Mouse (Mus musculus) neural tube, embryonic 11.5 days (tissue): ENCODE measurements around the gene Ier2. TPM values are rescaled to one million over a fixed set of nuclear protein-coding genes. Genes with fewer than 3 reads are reported as not detected.

ENCODE experiments used
- ATAC-seq: fragments of 200-750 bp; cut with Nextera tagmentation; 2 replicates; pipeline ENCODE4 v1.8.0; 2017; ENCODE audit warnings: moderate number of reproducible peaks, mild to moderate bottlenecking, moderate TSS enrichment, moderate library complexity; ENCODE audit not compliant: insufficient read depth, low FRiP score, low TSS enrichment
- DNase-seq: peaks from one replicate; pipeline ENCODE4 v3.0.0-alpha.2; 2015; ENCODE audit warnings: low spot score
- H3K27ac ChIP-seq: fragments of 300-500 bp; sonication (generic); 2 replicates; pipeline ENCODE4 v1.5.1; 2014; ENCODE audit warnings: low read depth, mild to moderate bottlenecking, low read length
- H3K27me3 ChIP-seq: fragments of 300-500 bp; sonication (generic); 2 replicates; pipeline ENCODE4 v1.6.1; 2014; ENCODE audit warnings: mild to moderate bottlenecking, low read length, mixed read lengths; ENCODE audit not compliant: control insufficient read depth, insufficient read depth
- H3K36me3 ChIP-seq: fragments of 300-500 bp; sonication (generic); 2 replicates; pipeline ENCODE4 v1.6.1; 2014; ENCODE audit warnings: mild to moderate bottlenecking, low read length, moderate library complexity, mixed read lengths; ENCODE audit not compliant: control insufficient read depth, insufficient read depth
- H3K4me1 ChIP-seq: fragments of 300-500 bp; sonication (generic); 2 replicates; pipeline ENCODE4 v1.6.1; 2014; ENCODE audit warnings: low read length, mixed read lengths; ENCODE audit not compliant: control insufficient read depth, insufficient read depth
- H3K4me2 ChIP-seq: fragments of 300-500 bp; sonication (generic); 2 replicates; pipeline ENCODE4 v1.6.1; 2014; ENCODE audit warnings: low read depth, mild to moderate bottlenecking, moderate library complexity
- H3K4me3 ChIP-seq: fragments of 300-500 bp; sonication (generic); 2 replicates; pipeline ENCODE4 v1.5.1; 2014; ENCODE audit warnings: low read depth, low read length
- H3K9ac ChIP-seq: fragments of 300-500 bp; sonication (generic); 2 replicates; pipeline ENCODE4 v1.6.1; 2014; ENCODE audit warnings: mild to moderate bottlenecking, low read length
- H3K9me3 ChIP-seq: fragments of 300-500 bp; sonication (generic); 2 replicates; pipeline ENCODE4 v1.6.1; 2016; ENCODE audit warnings: low read length; ENCODE audit not compliant: control insufficient read depth
- WGBS: fragments of 180-500 bp; shearing (Covaris S2); extraction: QIAGEN DNeasy Blood & Tissue Kit; methylation state at CpG from one replicate; pipeline ENCODE4 v1.1.7; 2014; 5-methylcytosine and 5-hydroxymethylcytosine counted together
- polyA plus RNA-seq: library from polyadenylated mRNA; unstranded; fragments of >200 nt; fragmentation: Nextera tagmentation; extraction: Ambion mirVana; gene quantifications from 2 replicates; pipeline ENCODE4 v1.2.1, GENCODE M21; 2014

The Ier2 gene
- polyA plus RNA-seq, 1 experiment from 2014 or later, result 71.6 TPM

- Histone ChIP-seq H3K9ac (no peak overlapping the region; the same call in 1 of the 2 replicates), H3K27me3 (no peaks in the 10 kb centered on the region), H3K4me3 (peak overlapping the region; percentile 52), H3K27ac (no peak overlapping the region), H3K4me2 (peak overlapping the region; percentile 81), H3K9me3 (no peaks in the 10 kb centered on the region), H3K36me3 (no peaks in the 10 kb centered on the region), H3K4me1 (peaks cover 12% of the 10 kb centered on the region)
- no peak for ATAC-seq
- WGBS, result 35% methylated on average over 9 of the region's 9 CpGs
- DNase-seq, result no peak
These were observed 22.6 kb downstream of the Ier2 start for GRCm38 (mm10) chr8:84640010-84640588.

- peak; percentile 97 for DNase-seq
- Histone ChIP-seq H3K27me3 (no peaks in the 10 kb centered on the region), H3K9me3 (no peaks in the 10 kb centered on the region), H3K36me3 (no peaks in the 10 kb centered on the region), H3K27ac (peak overlapping the region; percentile 93), H3K4me3 (peak overlapping the region; percentile 52), H3K9ac (peak overlapping the region; percentile 74), H3K4me1 (peaks cover 18% of the 10 kb centered on the region), H3K4me2 (peak overlapping the region; percentile 81)
- ATAC-seq, result peak; percentile 88
- under 1% methylated on average over 63 of the region's 106 CpGs for WGBS
These were observed 23.3 kb downstream of the Ier2 start for GRCm38 (mm10) chr8:84639162-84640009.

GRCm38 (mm10) chr8:84638555-84639161, 24.0 kb downstream of the Ier2 start:
- no peaks in the 10 kb centered on the region for H3K27me3 ChIP-seq
- H3K4me1 ChIP-seq, result peaks cover 20% of the 10 kb centered on the region
- no peaks in the 10 kb centered on the region for H3K9me3 ChIP-seq
- H3K36me3 ChIP-seq, result no peaks in the 10 kb centered on the region
- peak overlapping the region; percentile 81 for H3K4me2 ChIP-seq
- H3K9ac ChIP-seq, result peak overlapping the region; percentile 74
- peak; percentile 58 for DNase-seq
- 1% methylated on average over 32 of the region's 52 CpGs for WGBS
- peak; percentile 19 for ATAC-seq
- H3K4me3 ChIP-seq, result peak overlapping the region; percentile 52
- H3K27ac ChIP-seq, result peak overlapping the region; percentile 93

GRCm38 (mm10) chr8:84637946-84638554, 24.6 kb downstream of the Ier2 start:
- H3K9ac ChIP-seq, result peak overlapping the region; percentile 74
- no peak for ATAC-seq
- H3K4me1 ChIP-seq, result peaks cover 20% of the 10 kb centered on the region
- DNase-seq, result no peak
- H3K27me3 ChIP-seq, result no peaks in the 10 kb centered on the region
- H3K36me3 ChIP-seq, result no peaks in the 10 kb centered on the region
- H3K9me3 ChIP-seq, result no peaks in the 10 kb centered on the region
- peak overlapping the region; percentile 52 for H3K4me3 ChIP-seq
- 33% methylated on average over 8 of the region's 8 CpGs for WGBS
- peak overlapping the region; percentile 93 for H3K27ac ChIP-seq
- peak overlapping the region; percentile 81 for H3K4me2 ChIP-seq

- ATAC-seq (no peak), DNase-seq (no peak)
- Histone ChIP-seq H3K36me3 (no peaks in the 10 kb centered on the region), H3K9ac (no peak overlapping the region; the same call in 1 of the 2 replicates), H3K4me1 (peaks cover 20% of the 10 kb centered on the region), H3K27me3 (no peaks in the 10 kb centered on the region), H3K9me3 (no peaks in the 10 kb centered on the region), H3K27ac (no peak overlapping the region), H3K4me2 (no peak overlapping the region), H3K4me3 (no peak overlapping the region)
- WGBS, result 87% methylated on average over 17 of the region's 17 CpGs
These were observed 26.5 kb downstream of the Ier2 start for GRCm38 (mm10) chr8:84636051-84636691.

GRCm38 (mm10) chr8:84635397-84636050, 27.1 kb downstream of the Ier2 start:
- ATAC-seq (no peak), DNase-seq (no peak)
- peak overlapping the region; percentile 12 for H3K9ac ChIP-seq
- H3K4me1 ChIP-seq, result peaks cover 20% of the 10 kb centered on the region
- H3K27me3 ChIP-seq, result no peaks in the 10 kb centered on the region
- WGBS, result 56% methylated on average over 14 of the region's 14 CpGs
- no peak overlapping the region for H3K4me3 ChIP-seq
- H3K4me2 ChIP-seq, result no peak overlapping the region
- H3K27ac ChIP-seq, result peak overlapping the region; percentile 62
- H3K9me3 ChIP-seq, result no peaks in the 10 kb centered on the region
- H3K36me3 ChIP-seq, result no peaks in the 10 kb centered on the region

- Histone ChIP-seq H3K9me3 (no peaks in the 10 kb centered on the region), H3K27ac (peak overlapping the region; percentile 62), H3K4me2 (no peak overlapping the region), H3K36me3 (no peaks in the 10 kb centered on the region), H3K4me1 (peaks cover 20% of the 10 kb centered on the region), H3K27me3 (no peaks in the 10 kb centered on the region), H3K4me3 (no peak overlapping the region), H3K9ac (peak overlapping the region; percentile 12)
- ATAC-seq (no peak), DNase-seq (peak; percentile 53)
- WGBS, result 37% methylated on average over 9 of the region's 9 CpGs
These were observed 27.8 kb downstream of the Ier2 start for GRCm38 (mm10) chr8:84634849-84635304.
